Mouse (Mus musculus) myocyte (in vitro differentiated cells): ENCODE data around the gene Gm49661. TPM values are rescaled to one million over a fixed set of nuclear protein-coding genes. Genes with fewer than 3 reads are reported as not detected.

Source experiments
- H3K27me3 ChIP-seq: one replicate; pipeline ENCODE4 v1.6.1; 2011; ENCODE audit not compliant: control insufficient read depth, insufficient read depth, insufficient read length
- H3K36me3 ChIP-seq: one replicate; pipeline ENCODE4 v1.6.1; 2011; ENCODE audit not compliant: control insufficient read depth, insufficient read depth
- H3K4me2 ChIP-seq: one replicate; pipeline ENCODE4 v1.6.1; 2011; ENCODE audit warnings: low read depth, control low read depth
- H3K4me3 ChIP-seq: one replicate; pipeline ENCODE4 v1.5.1; 2011; ENCODE audit warnings: mild to moderate bottlenecking, control low read depth, moderate library complexity
- H3K79me2 ChIP-seq: one replicate; pipeline ENCODE4 v1.6.1; 2011; ENCODE audit not compliant: control insufficient read depth, insufficient read depth
- H3ac ChIP-seq: one replicate; pipeline ENCODE4 v1.6.1; 2011; ENCODE audit not compliant: control insufficient read depth, insufficient read length
- CEBPB ChIP-seq: IDR thresholded peaks from 2 replicates; pipeline ENCODE4 v1.6.1; 2011; ENCODE audit warnings: mild to moderate bottlenecking, moderate library complexity; ENCODE audit not compliant: poor library complexity, insufficient read depth, severe bottlenecking
- E2F4 ChIP-seq: IDR thresholded peaks from one replicate; pipeline ENCODE4 v1.6.1; 2011; ENCODE audit warnings: mild to moderate bottlenecking, control low read depth, moderate library complexity; ENCODE audit not compliant: insufficient read depth
- MAX ChIP-seq: IDR thresholded peaks from one replicate; pipeline ENCODE4 v1.6.1; 2011; ENCODE audit warnings: low read depth, mild to moderate bottlenecking, control low read depth
- MYOD1 ChIP-seq, 3 experiments: IDR thresholded peaks; one replicate each; pipeline ENCODE4 v1.6.1; 2011; ENCODE audit warnings: control low read depth in 2 of 3, low read depth in 2 of 3, mild to moderate bottlenecking in 2 of 3, moderate library complexity in 1 of 3; ENCODE audit not compliant: insufficient read length in 2 of 3, control insufficient read depth in 1 of 3
- MYOG ChIP-seq, 3 experiments: IDR thresholded peaks; one replicate each; pipeline ENCODE4 v1.6.1; 2011; ENCODE audit warnings: control low read depth in 2 of 3, low read depth in 2 of 3, mild to moderate bottlenecking in 2 of 3; ENCODE audit not compliant: insufficient read length in 2 of 3, control insufficient read depth in 1 of 3, insufficient read depth in 1 of 3
- POLR2A ChIP-seq: IDR thresholded peaks from one replicate; pipeline ENCODE4 v1.6.1; 2011; ENCODE audit warnings: low read depth, mild to moderate bottlenecking, control low read depth, moderate library complexity; ENCODE audit not compliant: insufficient read length
- POLR2AphosphoS2 ChIP-seq: IDR thresholded peaks from one replicate; pipeline ENCODE4 v1.6.1; 2011; ENCODE audit warnings: low read depth, control low read depth; ENCODE audit not compliant: insufficient read length
- REST ChIP-seq: IDR thresholded peaks from one replicate; pipeline ENCODE4 v1.6.1; 2011; ENCODE audit warnings: mild to moderate bottlenecking, control low read depth, moderate library complexity; ENCODE audit not compliant: insufficient read depth, insufficient read length
- SRF ChIP-seq: IDR thresholded peaks from one replicate; pipeline ENCODE4 v1.6.1; 2011; ENCODE audit warnings: low read depth; ENCODE audit not compliant: control insufficient read depth, insufficient read length
- TCF12 ChIP-seq: IDR thresholded peaks from one replicate; pipeline ENCODE4 v1.6.1; 2011; ENCODE audit warnings: mild to moderate bottlenecking, control low read depth; ENCODE audit not compliant: poor library complexity, insufficient read depth, severe bottlenecking
- TCF3 ChIP-seq: IDR thresholded peaks from one replicate; pipeline ENCODE4 v1.6.1; 2011; ENCODE audit warnings: low read depth, control low read depth; ENCODE audit not compliant: insufficient read length
- USF1 ChIP-seq: IDR thresholded peaks from one replicate; pipeline ENCODE4 v1.6.1; 2011; ENCODE audit warnings: low read depth, mild to moderate bottlenecking, control low read depth, moderate library complexity
- polyA plus RNA-seq: library from polyadenylated mRNA; unstranded; fragments of >200 nt; fragmentation: generic; extraction: Trizol; gene quantifications from one replicate; pipeline ENCODE4 v1.2.1, GENCODE M21; 2012; ENCODE audit warnings: missing spikeins

The Gm49661 gene
- polyA plus RNA-seq, 1 experiment = not detected

- H3K4me2 ChIP-seq = peak within 1 kb of the TSS; percentile 99
- H3K36me3 ChIP-seq = no peaks in the 10 kb centered on the region
- H3K27me3 ChIP-seq = no peaks in the 10 kb centered on the region
- H3ac ChIP-seq = peak within 1 kb of the TSS; percentile 64
- H3K79me2 ChIP-seq = peaks cover 18% of the 10 kb centered on the region
- peak; percentile 94 for TF ChIP-seq POLR2A
- TF ChIP-seq SRF = no peak
- no peak for TF ChIP-seq TCF12
- TF ChIP-seq CEBPB = no peak
- TF ChIP-seq MYOG (IDR thresholded peaks at IDR 0.05; ENCODE audit: control insufficient read depth in 1 of 3, insufficient read depth in 1 of 3, insufficient read length in 2 of 3, low read depth in 2 of 3) = peak in 1 of 3 experiments; percentile 41
- peak; percentile 96 for TF ChIP-seq POLR2AphosphoS2
- TF ChIP-seq MAX = peak; percentile 96
- no peak for TF ChIP-seq TCF3
- TF ChIP-seq E2F4 = no peak
- peak; percentile 33 for TF ChIP-seq REST
- TF ChIP-seq MYOD1 (IDR thresholded peaks at IDR 0.05; ENCODE audit: control insufficient read depth in 1 of 3, insufficient read length in 2 of 3, low read depth in 2 of 3) = peak in 1 of 3 experiments; percentile 36
- H3K4me3 ChIP-seq = peak within 1 kb of the TSS; percentile 92
These were observed 9.2 kb upstream of the Gm49661 start, which contains the start of gene Junb for GRCm38 (mm10) chr8:84978248-84978940. Junb (minus strand) TSS chr8:84978718.

GRCm38 (mm10) chr8:84977435-84978247 is 8.4 kb upstream of the Gm49661 start:
- H3K4me3 ChIP-seq = peak overlapping the region; percentile 92
- H3K36me3 ChIP-seq = peaks cover 5% of the 10 kb centered on the region
- H3K79me2 ChIP-seq = peaks cover 18% of the 10 kb centered on the region
- peak overlapping the region; percentile 99 for H3K4me2 ChIP-seq
- H3ac ChIP-seq = peak overlapping the region; percentile 64
- TF ChIP-seq REST (no peak), USF1 (peak; percentile 36), MYOD1 (IDR thresholded peaks at IDR 0.05; ENCODE audit: control insufficient read depth in 1 of 3, insufficient read length in 2 of 3, low read depth in 2 of 3) (peak in 2 of 3 experiments; percentile 1 to 61), E2F4 (no peak), CEBPB (no peak), MYOG (IDR thresholded peaks at IDR 0.05; ENCODE audit: control insufficient read depth in 1 of 3, insufficient read depth in 1 of 3, insufficient read length in 2 of 3, low read depth in 2 of 3) (peak in 1 of 3 experiments; percentile 44), POLR2AphosphoS2 (peak; percentile 86), TCF12 (no peak), MAX (no peak), SRF (peak; percentile 7), TCF3 (no peak), POLR2A (peak; percentile 74)
- H3K27me3 ChIP-seq = no peaks in the 10 kb centered on the region

- Histone ChIP-seq H3K4me3 (peak overlapping the region; percentile 92), H3K36me3 (peaks cover 7% of the 10 kb centered on the region), H3K79me2 (peaks cover 18% of the 10 kb centered on the region), H3K27me3 (no peaks in the 10 kb centered on the region), H3ac (peak overlapping the region; percentile 64), H3K4me2 (peak overlapping the region; percentile 99)
- TF ChIP-seq USF1 (no peak), REST (no peak), POLR2A (no peak), TCF12 (no peak), TCF3 (no peak), POLR2AphosphoS2 (no peak), MAX (no peak), SRF (no peak), CEBPB (no peak), MYOD1 (IDR thresholded peaks at IDR 0.05; ENCODE audit: control insufficient read depth in 1 of 3, insufficient read length in 2 of 3, low read depth in 2 of 3) (no peak), MYOG (IDR thresholded peaks at IDR 0.05; ENCODE audit: control insufficient read depth in 1 of 3, insufficient read depth in 1 of 3, insufficient read length in 2 of 3, low read depth in 2 of 3) (no peak), E2F4 (no peak)
These were observed 7.7 kb upstream of the Gm49661 start for GRCm38 (mm10) chr8:84976763-84977434.

- Histone ChIP-seq H3K36me3 (peaks cover 7% of the 10 kb centered on the region), H3K27me3 (no peaks in the 10 kb centered on the region), H3ac (peak overlapping the region; percentile 64), H3K4me2 (peak overlapping the region; percentile 99), H3K79me2 (peaks cover 18% of the 10 kb centered on the region), H3K4me3 (peak overlapping the region; percentile 92)
- TF ChIP-seq POLR2AphosphoS2 = peak; percentile 97
- peak; percentile 100 for TF ChIP-seq SRF
- TF ChIP-seq E2F4 = no peak
- no peak for TF ChIP-seq MAX
- TF ChIP-seq MYOG (IDR thresholded peaks at IDR 0.05; ENCODE audit: control insufficient read depth in 1 of 3, insufficient read depth in 1 of 3, insufficient read length in 2 of 3, low read depth in 2 of 3) = peak; percentile 17 to 87 (median 50)
- peak; percentile 8 for TF ChIP-seq TCF12
- peak; percentile 86 for TF ChIP-seq POLR2A
- TF ChIP-seq MYOD1 (IDR thresholded peaks at IDR 0.05; ENCODE audit: control insufficient read depth in 1 of 3, insufficient read length in 2 of 3, low read depth in 2 of 3) = peak in 1 of 3 experiments; percentile 33
- peak; percentile 13 for TF ChIP-seq TCF3
These were observed 7.0 kb upstream of the Gm49661 start for GRCm38 (mm10) chr8:84976031-84976762.
